Mouse (Mus musculus): ENCODE measurements around the gene Arhgap45.

The Arhgap45 gene

GRCm38 (mm10) chr10:80015583-80015982 is 870 bp upstream of the Arhgap45 start:
- no peak for DNase-seq (ENCODE audit: low spot score)

- no peak for DNase-seq (ENCODE audit: low spot score)
Measured at GRCm38 (mm10) chr10:80016931-80017330, 478 bp downstream of the Arhgap45 start.

- DNase-seq (ENCODE audit: low spot score), result no peak
Measured at GRCm38 (mm10) chr10:80017361-80017760, 908 bp downstream of the Arhgap45 start.

GRCm38 (mm10) chr10:80017771-80018170 is 1.3 kb downstream of the Arhgap45 start:
- no peak for DNase-seq (ENCODE audit: low spot score)

- no peak for DNase-seq (ENCODE audit: low spot score)
Measured at GRCm38 (mm10) chr10:80018739-80019297, 2.4 kb downstream of the Arhgap45 start.

- DNase-seq (ENCODE audit: low spot score), result no peak
Measured at GRCm38 (mm10) chr10:80019471-80020131, 3.1 kb downstream of the Arhgap45 start.

GRCm38 (mm10) chr10:80020191-80020590 is 3.7 kb downstream of the Arhgap45 start:
- DNase-seq (ENCODE audit: low spot score), result no peak

- no peak for DNase-seq (ENCODE audit: low spot score)
Measured at GRCm38 (mm10) chr10:80020603-80021319, 4.3 kb downstream of the Arhgap45 start.

GRCm38 (mm10) chr10:80021320-80021641 is 4.8 kb downstream of the Arhgap45 start:
- DNase-seq (ENCODE audit: low spot score), result no peak

- DNase-seq (ENCODE audit: low spot score), result no peak
Measured at GRCm38 (mm10) chr10:80022164-80022563, 5.7 kb downstream of the Arhgap45 start.

- no peak for DNase-seq (ENCODE audit: low spot score)
Measured at GRCm38 (mm10) chr10:80022806-80023205, 6.4 kb downstream of the Arhgap45 start.

- no peak for DNase-seq (ENCODE audit: low spot score)
Measured at GRCm38 (mm10) chr10:80023758-80024157, 7.3 kb downstream of the Arhgap45 start.

GRCm38 (mm10) chr10:80024229-80025043 is 8.0 kb downstream of the Arhgap45 start:
- no peak for DNase-seq (ENCODE audit: low spot score)

- no peak for DNase-seq (ENCODE audit: low spot score)
Measured at GRCm38 (mm10) chr10:80025044-80025347, 8.5 kb downstream of the Arhgap45 start.

GRCm38 (mm10) chr10:80025463-80025862 is 9.0 kb downstream of the Arhgap45 start:
- no peak for DNase-seq (ENCODE audit: low spot score)

- no peak for DNase-seq (ENCODE audit: low spot score)
Measured at GRCm38 (mm10) chr10:80025889-80026288, 9.4 kb downstream of the Arhgap45 start.

- no peak for DNase-seq (ENCODE audit: low spot score)
Measured at GRCm38 (mm10) chr10:80027681-80028520, 11.4 kb downstream of the Arhgap45 start.

GRCm38 (mm10) chr10:80028521-80028846 is 12.0 kb downstream of the Arhgap45 start:
- no peak for DNase-seq (ENCODE audit: low spot score)

- no peak for DNase-seq (ENCODE audit: low spot score)
Measured at GRCm38 (mm10) chr10:80030191-80030590, 13.7 kb downstream of the Arhgap45 start.

GRCm38 (mm10) chr10:80030736-80031135 is 14.3 kb downstream of the Arhgap45 start:
- no peak for DNase-seq (ENCODE audit: low spot score)

- DNase-seq (ENCODE audit: low spot score), result no peak
Measured at GRCm38 (mm10) chr10:80032799-80033480, 16.5 kb downstream of the Arhgap45 start.
